Mouse (Mus musculus) bone marrow macrophage, adult 2 months (primary cell): ENCODE results near the gene Tor2a.

Experiments
- CTCF ChIP-seq: IDR thresholded peaks from 2 replicates; pipeline ENCODE4 v1.5.1; 2012; ENCODE audit warnings: low read depth, mild to moderate bottlenecking, low read length, moderate library complexity
- POLR2A ChIP-seq: IDR thresholded peaks from 2 replicates; pipeline ENCODE4 v1.6.1; 2012; ENCODE audit warnings: mild to moderate bottlenecking, low read depth, low read length, borderline replicate concordance

- TF ChIP-seq POLR2A (no peak), CTCF (no peak)
Measured at GRCm38 (mm10) chr2:32788581-32788980, 31.5 kb downstream of the Tor2a start.
